Mouse (Mus musculus): Measurements from ENCODE around the gene Rapgef3.

Gene Rapgef3

GRCm38 (mm10) chr15:97767280-97768186 is at the start of gene Rapgef3:
Gene Rapgef3 (minus strand): TSS chr15:97767972.
- peak; percentile 99 for DNase-seq

GRCm38 (mm10) chr15:97816199-97816994 is 48.6 kb upstream of the Rapgef3 start:
- no peak for DNase-seq

GRCm38 (mm10) chr15:97815254-97815653 is 47.5 kb upstream of the Rapgef3 start:
- DNase-seq = no peak

- peak; percentile 92 for DNase-seq
These were observed 46.9 kb upstream of the Rapgef3 start for GRCm38 (mm10) chr15:97814703-97815102.

- peak; percentile 98 for DNase-seq
These were observed 45.9 kb upstream of the Rapgef3 start for GRCm38 (mm10) chr15:97813452-97814204.

- DNase-seq = peak; percentile 92
These were observed 45.1 kb upstream of the Rapgef3 start for GRCm38 (mm10) chr15:97812875-97813274.

GRCm38 (mm10) chr15:97812126-97812525 is 44.4 kb upstream of the Rapgef3 start:
- DNase-seq = peak; percentile 99

- DNase-seq = peak; percentile 90
These were observed 43.5 kb upstream of the Rapgef3 start for GRCm38 (mm10) chr15:97811307-97811706.

- DNase-seq = no peak
These were observed 42.6 kb upstream of the Rapgef3 start for GRCm38 (mm10) chr15:97810399-97810798.

- DNase-seq = peak; percentile 94
These were observed 42.2 kb upstream of the Rapgef3 start for GRCm38 (mm10) chr15:97809942-97810341.

- DNase-seq = peak; percentile 92
These were observed 41.4 kb upstream of the Rapgef3 start for GRCm38 (mm10) chr15:97809206-97809605.

- DNase-seq = peak; percentile 89
These were observed 40.8 kb upstream of the Rapgef3 start for GRCm38 (mm10) chr15:97808532-97808931.

- DNase-seq = peak; percentile 94
These were observed 40.1 kb upstream of the Rapgef3 start for GRCm38 (mm10) chr15:97807867-97808266.

GRCm38 (mm10) chr15:97802575-97802974 is 34.8 kb upstream of the Rapgef3 start:
- DNase-seq = no peak

- DNase-seq = no peak
These were observed 34.0 kb upstream of the Rapgef3 start for GRCm38 (mm10) chr15:97801811-97802210.

- peak; percentile 90 for DNase-seq
These were observed 33.1 kb upstream of the Rapgef3 start for GRCm38 (mm10) chr15:97800853-97801252.

- peak; percentile 91 for DNase-seq
These were observed 31.7 kb upstream of the Rapgef3 start for GRCm38 (mm10) chr15:97799446-97799845.

GRCm38 (mm10) chr15:97798134-97798533 is 30.4 kb upstream of the Rapgef3 start:
- DNase-seq = no peak

- DNase-seq = peak; percentile 92
These were observed 29.0 kb upstream of the Rapgef3 start for GRCm38 (mm10) chr15:97796674-97797310.

- peak; percentile 92 for DNase-seq
These were observed 27.9 kb upstream of the Rapgef3 start for GRCm38 (mm10) chr15:97795559-97796235.

GRCm38 (mm10) chr15:97794268-97794667 is 26.5 kb upstream of the Rapgef3 start:
- no peak for DNase-seq
